Mouse (Mus musculus) forebrain, postnatal 0 days (tissue): ENCODE measurements around the gene Nod1. TPM values are rescaled to one million over a fixed set of nuclear protein-coding genes. Genes with fewer than 3 reads are reported as not detected.
"Not testable (repeated sequence)": the region's sequence is repeated elsewhere in the genome, so short reads cannot be mapped to it uniquely, and the experiment has no call there.

ENCODE experiments used
- ATAC-seq: fragments of 200-750 bp; cut with Nextera tagmentation; 2 replicates; pipeline ENCODE4 v1.8.0; 2017; ENCODE audit warnings: mild to moderate bottlenecking, moderate library complexity
- DNase-seq: peaks from one replicate; pipeline ENCODE4 v3.0.0-alpha.2; 2015
- H3K27ac ChIP-seq: fragments of 300-500 bp; sonication (generic); 2 replicates; pipeline ENCODE4 v1.5.1; 2014; ENCODE audit warnings: low read depth, mild to moderate bottlenecking, antibody characterized with exemption, low read length, moderate library complexity, mixed read lengths
- H3K27me3 ChIP-seq: fragments of 300-500 bp; sonication (generic); 2 replicates; pipeline ENCODE4 v1.6.1; 2014; ENCODE audit warnings: mild to moderate bottlenecking, low read length, mixed read lengths; ENCODE audit not compliant: insufficient read depth
- H3K36me3 ChIP-seq: fragments of 300-500 bp; sonication (generic); 2 replicates; pipeline ENCODE4 v1.6.1; 2014; ENCODE audit warnings: mild to moderate bottlenecking, moderate library complexity; ENCODE audit not compliant: insufficient read depth
- H3K4me1 ChIP-seq: fragments of 300-500 bp; sonication (generic); 2 replicates; pipeline ENCODE4 v1.6.1; 2014; ENCODE audit warnings: antibody characterized with exemption; ENCODE audit not compliant: insufficient read depth
- H3K4me2 ChIP-seq: fragments of 300-500 bp; sonication (generic); 2 replicates; pipeline ENCODE4 v1.6.1; 2014; ENCODE audit warnings: low read depth, mild to moderate bottlenecking, moderate library complexity
- H3K4me3 ChIP-seq: fragments of 300-500 bp; sonication (generic); 2 replicates; pipeline ENCODE4 v1.5.1; 2014; ENCODE audit warnings: low read depth, low read length, mixed read lengths
- H3K9ac ChIP-seq: fragments of 300-500 bp; sonication (generic); 2 replicates; pipeline ENCODE4 v1.6.1; 2014; ENCODE audit warnings: mild to moderate bottlenecking
- H3K9me3 ChIP-seq: fragments of 300-500 bp; sonication (generic); 2 replicates; pipeline ENCODE4 v1.6.1; 2016; ENCODE audit warnings: low read length
- CTCF ChIP-seq: sonication (generic); IDR thresholded peaks from 2 replicates; pipeline ENCODE4 v1.5.1; 2016; ENCODE audit warnings: antibody characterized with exemption, control low read depth, low read depth
- WGBS: fragments of 180-500 bp; shearing (Covaris S2); extraction: QIAGEN DNeasy Blood & Tissue Kit; methylation state at CpG from one replicate; pipeline ENCODE4 v1.1.7; 2014; 5-methylcytosine and 5-hydroxymethylcytosine counted together
- polyA plus RNA-seq: library from polyadenylated mRNA; unstranded; fragments of >200 nt; fragmentation: Nextera tagmentation; extraction: Ambion mirVana; gene quantifications from 2 replicates; pipeline ENCODE4 v1.2.1, GENCODE M21; 2015
- total RNA-seq: library from RNA; depleted of rRNA; stranded (reverse); fragments of >200 nt; gene quantifications from 2 replicates; pipeline ENCODE4 v1.2.3, GENCODE M21; 2014

The Nod1 gene
- total and polyA plus RNA-seq, 2 experiments from 2014 or later = 1.8 to 2.0 TPM

- Histone ChIP-seq H3K27ac (no peak overlapping the region), H3K9ac (no peak overlapping the region), H3K4me3 (no peak overlapping the region), H3K9me3 (no peaks in the 10 kb centered on the region), H3K4me1 (no peaks in the 10 kb centered on the region), H3K27me3 (no peaks in the 10 kb centered on the region), H3K36me3 (no peaks in the 10 kb centered on the region), H3K4me2 (no peak overlapping the region)
- no peak for ATAC-seq
- no peak for DNase-seq
- no peak for TF ChIP-seq CTCF
- WGBS = 95% methylated on average over 10 of the region's 10 CpGs
These were observed 17.6 kb downstream of the Nod1 start for GRCm38 (mm10) chr6:54954659-54955414.

DNA sequence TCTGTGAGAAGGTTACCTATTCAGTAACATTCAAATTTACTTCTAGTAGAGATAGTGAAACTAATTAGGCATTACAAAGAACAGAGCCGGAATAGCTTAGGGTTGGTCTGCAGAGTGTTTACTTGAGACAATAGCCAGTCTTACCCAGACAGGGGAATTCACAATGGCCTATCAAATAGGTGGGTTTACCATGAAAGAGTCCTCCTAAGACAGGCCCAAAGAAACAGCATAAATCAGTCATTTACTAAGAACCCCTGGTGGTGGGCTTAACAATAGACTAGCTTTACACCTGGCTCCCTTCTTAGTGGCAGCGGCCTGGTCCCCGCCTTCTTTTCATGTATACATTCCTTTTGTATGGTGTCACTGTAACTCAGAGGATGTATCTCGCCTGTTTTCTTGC is 19.0 kb downstream of the Nod1 start:
- not testable (repeated sequence) for H3K27ac ChIP-seq, H3K4me1 ChIP-seq, DNase-seq, H3K4me2 ChIP-seq, H3K9ac ChIP-seq, H3K9me3 ChIP-seq, H3K27me3 ChIP-seq, H3K36me3 ChIP-seq, ATAC-seq, H3K4me3 ChIP-seq
- WGBS = 71% methylated on average over 4 of the region's 4 CpGs

- ATAC-seq (no peak), DNase-seq (no peak)
- Histone ChIP-seq H3K9ac (no peak overlapping the region), H3K36me3 (no peaks in the 10 kb centered on the region), H3K4me3 (no peak overlapping the region), H3K4me2 (no peak overlapping the region), H3K27me3 (no peaks in the 10 kb centered on the region), H3K9me3 (no peaks in the 10 kb centered on the region), H3K27ac (no peak overlapping the region), H3K4me1 (no peaks in the 10 kb centered on the region)
- 97% methylated on average over 3 of the region's 3 CpGs for WGBS
- no peak for TF ChIP-seq CTCF
These were observed 19.9 kb downstream of the Nod1 start for GRCm38 (mm10) chr6:54952542-54952941.

GRCm38 (mm10) chr6:54948682-54949081 is 23.7 kb downstream of the Nod1 start:
- WGBS = 90% methylated on average over 5 of the region's 5 CpGs
- Histone ChIP-seq H3K4me1 (no peaks in the 10 kb centered on the region), H3K27me3 (no peaks in the 10 kb centered on the region), H3K9me3 (no peaks in the 10 kb centered on the region), H3K36me3 (no peaks in the 10 kb centered on the region), H3K4me2 (no peak overlapping the region), H3K27ac (no peak overlapping the region), H3K4me3 (no peak overlapping the region), H3K9ac (no peak overlapping the region)
- no peak for TF ChIP-seq CTCF
- DNase-seq (no peak), ATAC-seq (no peak)

- no peaks in the 10 kb centered on the region; the same call in 1 of the 2 replicates for H3K27me3 ChIP-seq
- no peak for ATAC-seq
- no peak for TF ChIP-seq CTCF
- H3K4me1 ChIP-seq = no peaks in the 10 kb centered on the region
- 68% methylated on average over 4 of the region's 4 CpGs for WGBS
- no peak overlapping the region for H3K27ac ChIP-seq
- no peak overlapping the region for H3K9ac ChIP-seq
- H3K4me3 ChIP-seq = no peak overlapping the region
- no peaks in the 10 kb centered on the region for H3K36me3 ChIP-seq
- DNase-seq = no peak
- H3K4me2 ChIP-seq = no peak overlapping the region
- H3K9me3 ChIP-seq = no peaks in the 10 kb centered on the region
These were observed 26.0 kb downstream of the Nod1 start for GRCm38 (mm10) chr6:54946241-54946953.

DNA sequence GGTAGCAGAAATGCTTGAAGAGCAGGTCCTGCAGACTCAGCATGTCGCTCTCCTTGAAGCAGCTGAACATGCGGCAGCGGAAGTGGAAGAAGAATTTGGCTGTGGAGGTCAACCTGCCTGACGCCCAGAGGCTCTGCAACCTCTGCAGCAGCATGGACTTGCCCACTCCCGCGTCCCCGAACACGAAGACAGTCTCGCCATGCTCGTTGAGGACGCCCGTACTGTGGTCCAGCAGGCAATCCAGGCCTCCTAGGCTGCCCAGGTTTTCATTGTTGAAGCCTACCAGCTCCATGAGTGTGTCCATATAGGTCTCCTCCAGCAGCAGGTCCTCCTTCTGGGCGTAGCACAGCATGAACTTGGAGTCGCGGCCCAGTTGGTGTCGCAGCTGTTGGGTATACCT is 27.9 kb downstream of the Nod1 start:
- Histone ChIP-seq H3K4me1 (no peaks in the 10 kb centered on the region), H3K27me3 (no peaks in the 10 kb centered on the region; the same call in 1 of the 2 replicates), H3K4me3 (no peak overlapping the region), H3K36me3 (no peaks in the 10 kb centered on the region), H3K9ac (no peak overlapping the region), H3K9me3 (no peaks in the 10 kb centered on the region), H3K4me2 (no peak overlapping the region), H3K27ac (no peak overlapping the region)
- ATAC-seq (no peak), DNase-seq (no peak)
- TF ChIP-seq CTCF = no peak
- WGBS = 90% methylated on average over 16 of the region's 16 CpGs

DNA sequence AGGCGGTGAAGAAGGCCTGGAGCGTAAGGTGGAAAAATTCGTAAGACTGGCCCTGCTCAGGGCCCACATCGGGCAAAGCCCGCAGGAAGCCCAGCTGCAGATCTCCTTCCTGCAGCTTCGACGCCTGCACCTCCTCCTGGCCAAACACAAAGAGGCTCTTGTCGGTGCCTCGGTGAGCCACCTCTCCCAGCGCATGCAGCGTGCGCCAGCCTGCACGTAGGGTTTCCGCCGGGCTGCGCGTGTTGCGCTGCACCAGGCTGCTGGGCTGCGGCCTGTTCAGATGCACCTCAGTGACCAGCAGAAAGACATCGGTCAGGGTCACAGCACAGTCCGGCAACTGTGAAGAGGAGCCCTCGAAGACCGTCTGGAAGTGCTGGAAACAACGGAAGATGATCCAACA is 28.7 kb downstream of the Nod1 start:
- Histone ChIP-seq H3K9me3 (no peaks in the 10 kb centered on the region), H3K4me1 (no peaks in the 10 kb centered on the region), H3K27me3 (no peaks in the 10 kb centered on the region; the same call in 1 of the 2 replicates), H3K4me2 (no peak overlapping the region), H3K9ac (no peak overlapping the region), H3K27ac (no peak overlapping the region), H3K4me3 (no peak overlapping the region), H3K36me3 (no peaks in the 10 kb centered on the region)
- no peak for ATAC-seq
- no peak for DNase-seq
- 62% methylated on average over 24 of the region's 24 CpGs for WGBS
- TF ChIP-seq CTCF = no peak
